Mouse (Mus musculus) splenic B cell, adult 2 months (primary cell): ENCODE data around the gene Ccdc134.

Experiments
- DNase-seq: peaks from one replicate; pipeline ENCODE4 v3.0.0-alpha.2; 2011; ENCODE audit warnings: low read depth, low spot score
- H3K27me3 ChIP-seq: 2 replicates; pipeline ENCODE4 v1.6.1; 2012; ENCODE audit warnings: mild to moderate bottlenecking, low read length, moderate library complexity, mixed read lengths; ENCODE audit not compliant: control insufficient read depth, poor library complexity, insufficient read depth, severe bottlenecking
- H3K36me3 ChIP-seq: 2 replicates; pipeline ENCODE4 v1.6.1; 2012; ENCODE audit warnings: mild to moderate bottlenecking, low read length, moderate library complexity, mixed read lengths; ENCODE audit not compliant: control insufficient read depth, poor library complexity, insufficient read depth, severe bottlenecking

The Ccdc134 gene

GRCm38 (mm10) chr15:82159471-82159870 is 31.7 kb downstream of the Ccdc134 start:
- no peaks in the 10 kb centered on the region for H3K27me3 ChIP-seq
- no peaks in the 10 kb centered on the region; the same call in 1 of the 2 replicates for H3K36me3 ChIP-seq
- DNase-seq, result no peak

DNA sequence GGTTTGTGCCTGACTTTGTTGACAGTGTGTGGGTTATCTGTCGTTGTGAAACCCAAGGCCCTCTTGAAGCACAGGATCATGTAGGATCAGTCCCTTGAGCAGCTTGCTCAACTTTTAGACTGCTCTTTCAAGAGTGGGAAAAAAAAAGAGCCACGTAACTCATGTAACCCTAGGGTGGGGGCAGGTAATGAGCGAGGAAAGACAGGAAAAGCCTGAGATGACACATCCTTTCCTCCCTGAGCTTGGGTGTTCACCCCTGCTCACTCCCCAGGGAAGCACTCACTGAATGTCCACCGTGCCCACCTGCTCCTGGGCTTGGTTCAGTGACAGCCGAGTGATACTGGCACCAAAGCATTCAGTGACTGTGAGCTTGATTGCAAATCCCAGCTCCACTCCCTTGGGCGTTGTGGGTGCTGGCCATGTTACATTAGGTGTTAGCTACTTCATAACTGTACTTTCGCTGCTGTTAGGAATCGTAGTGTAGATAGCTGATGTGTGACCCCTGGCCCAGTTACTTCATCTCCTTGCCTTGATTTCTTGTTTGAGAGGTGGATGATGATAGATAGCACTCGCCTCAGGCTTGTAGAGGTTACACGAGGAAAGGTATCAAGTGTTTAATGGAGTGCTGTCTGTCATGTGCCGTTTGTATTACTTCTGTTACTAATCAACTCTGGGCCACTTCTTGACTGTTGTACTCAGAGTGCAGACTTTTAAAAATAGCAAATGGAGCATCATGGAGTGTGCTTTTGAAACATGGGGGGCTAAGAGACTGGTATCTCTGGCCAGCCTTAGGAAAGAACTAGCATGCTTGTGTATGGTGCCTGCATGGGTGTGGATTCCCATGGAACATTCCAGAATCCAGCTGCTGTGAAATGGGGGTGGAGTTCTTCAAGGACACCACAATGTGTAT is 33.3 kb downstream of the Ccdc134 start:
- Histone ChIP-seq H3K27me3 (no peaks in the 10 kb centered on the region), H3K36me3 (no peaks in the 10 kb centered on the region; the same call in 1 of the 2 replicates)
- peak; percentile 13 for DNase-seq

- no peaks in the 10 kb centered on the region for H3K27me3 ChIP-seq
- no peaks in the 10 kb centered on the region; the same call in 1 of the 2 replicates for H3K36me3 ChIP-seq
- no peak for DNase-seq
These were observed 34.4 kb downstream of the Ccdc134 start for GRCm38 (mm10) chr15:82161965-82162600.

DNA sequence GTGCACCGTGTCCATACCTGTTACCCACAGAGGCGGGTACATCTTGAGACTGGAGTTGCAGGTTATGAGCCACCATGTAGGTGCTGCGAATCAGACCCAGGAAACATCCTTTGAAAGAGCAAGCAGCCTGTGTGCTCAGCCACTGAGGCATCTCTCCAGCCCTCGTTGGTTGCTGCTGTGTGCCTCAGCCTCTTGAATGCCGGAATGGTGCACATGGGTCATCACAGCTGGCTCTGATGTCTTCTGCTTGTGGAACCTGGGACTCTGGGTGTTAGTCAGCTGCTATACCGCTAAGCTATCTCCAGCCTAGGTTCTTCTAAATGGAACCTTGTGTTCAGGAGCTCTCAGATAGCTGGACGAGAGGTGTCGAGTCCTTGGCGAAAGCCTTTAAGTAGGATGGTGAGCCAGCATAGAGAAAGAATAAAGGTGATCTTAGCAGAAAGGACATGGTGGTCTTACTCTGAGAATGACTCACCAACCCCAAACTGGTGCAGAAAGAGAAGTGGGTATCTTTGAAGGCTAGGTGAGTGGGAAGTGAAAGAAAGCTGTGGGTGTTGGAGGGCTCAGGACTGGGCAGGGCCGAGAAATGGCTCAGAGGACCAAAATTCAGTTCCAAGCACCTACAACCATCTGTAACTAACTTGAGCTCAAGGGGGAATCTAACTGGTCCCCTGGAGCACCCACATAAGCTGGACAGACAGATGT is 35.8 kb downstream of the Ccdc134 start:
- DNase-seq, result peak; percentile 80
- H3K36me3 ChIP-seq, result no peaks in the 10 kb centered on the region; the same call in 1 of the 2 replicates
- H3K27me3 ChIP-seq, result no peaks in the 10 kb centered on the region

DNA sequence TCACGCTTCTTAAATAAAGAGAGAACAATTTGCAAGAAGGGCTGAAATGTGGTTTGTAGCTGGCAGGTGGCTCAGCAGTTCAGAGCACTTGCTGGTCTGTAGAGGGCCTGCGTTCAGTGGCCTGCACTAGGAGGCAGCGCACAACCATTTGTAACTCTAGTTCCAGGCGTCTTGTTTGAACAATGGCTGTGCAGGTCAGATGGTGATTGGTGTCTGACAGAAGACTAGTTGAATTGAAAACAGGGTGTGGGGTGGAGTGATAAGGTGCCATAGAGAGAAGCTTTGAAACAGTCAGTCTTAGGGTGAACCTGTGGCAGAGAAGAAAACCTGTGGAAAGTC is 36.3 kb downstream of the Ccdc134 start:
- no peak for DNase-seq
- Histone ChIP-seq H3K36me3 (no peaks in the 10 kb centered on the region; the same call in 1 of the 2 replicates), H3K27me3 (no peaks in the 10 kb centered on the region)

GRCm38 (mm10) chr15:82164496-82164895 is 36.8 kb downstream of the Ccdc134 start:
- Histone ChIP-seq H3K27me3 (no peaks in the 10 kb centered on the region), H3K36me3 (no peaks in the 10 kb centered on the region; the same call in 1 of the 2 replicates)
- DNase-seq, result peak; percentile 12

- peak; percentile 93 for DNase-seq
- H3K36me3 ChIP-seq, result peaks cover 4% of the 10 kb centered on the region
These were observed 37.9 kb downstream of the Ccdc134 start for GRCm38 (mm10) chr15:82165332-82166239.

GRCm38 (mm10) chr15:82166240-82167100 is 38.7 kb downstream of the Ccdc134 start:
- peaks cover 7% of the 10 kb centered on the region for H3K36me3 ChIP-seq
- H3K27me3 ChIP-seq, result no peaks in the 10 kb centered on the region
- peak; percentile 79 for DNase-seq

More at GRCm38 (mm10) chr15:82165332-82166239, 37.9 kb downstream of the Ccdc134 start:
- no peaks in the 10 kb centered on the region for H3K27me3 ChIP-seq

DNA sequence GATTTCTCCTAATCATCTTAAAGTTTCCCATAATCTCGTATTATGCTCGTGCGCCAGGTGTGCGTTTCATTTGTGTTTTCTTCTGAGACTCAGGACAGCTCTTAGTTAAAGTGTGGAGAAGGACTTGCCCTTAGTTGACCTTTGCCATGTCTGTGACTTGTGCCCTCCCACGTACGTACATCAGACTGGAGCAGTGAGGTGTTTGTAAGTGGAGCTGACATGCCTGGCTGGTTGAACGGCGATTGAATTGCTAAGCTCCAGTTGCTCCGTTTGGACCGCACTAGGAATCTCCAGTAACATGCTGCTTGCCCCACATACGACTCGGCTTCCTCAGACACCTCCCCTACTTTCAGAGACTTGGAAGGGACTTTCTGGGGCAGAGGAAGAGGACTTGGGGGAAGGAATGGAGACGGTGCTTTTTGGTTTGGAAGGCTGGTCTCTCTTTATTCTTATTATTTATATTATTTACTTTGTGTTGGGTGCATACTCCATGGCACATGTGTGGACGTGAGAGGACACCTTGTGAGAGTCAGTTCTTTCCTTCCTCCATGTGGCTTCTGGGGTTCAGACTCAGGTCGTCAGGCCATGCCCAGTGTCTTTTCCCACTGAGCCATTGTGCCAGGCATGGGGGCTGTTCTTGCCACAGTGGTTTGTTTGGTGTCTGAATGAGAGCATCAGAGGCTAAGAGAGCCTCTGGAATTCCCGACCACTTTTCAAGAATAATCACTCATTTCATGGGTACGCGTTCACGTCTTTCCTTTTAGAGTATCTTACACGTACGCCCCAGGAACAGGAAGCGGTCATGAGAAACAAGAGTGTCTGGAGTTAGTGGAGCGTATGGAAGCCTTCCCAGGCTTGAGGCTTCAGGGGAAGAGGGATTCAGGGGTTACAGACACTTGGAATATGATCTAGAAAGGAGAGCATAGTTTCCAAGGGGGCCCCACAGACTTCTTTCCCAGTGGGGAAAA is 39.8 kb downstream of the Ccdc134 start:
- Histone ChIP-seq H3K27me3 (no peaks in the 10 kb centered on the region), H3K36me3 (peaks cover 14% of the 10 kb centered on the region)
- DNase-seq, result peak; percentile 42

- DNase-seq, result no peak
- H3K27me3 ChIP-seq, result no peaks in the 10 kb centered on the region
- peaks cover 23% of the 10 kb centered on the region for H3K36me3 ChIP-seq
These were observed 41.9 kb downstream of the Ccdc134 start for GRCm38 (mm10) chr15:82169671-82170070.

DNA sequence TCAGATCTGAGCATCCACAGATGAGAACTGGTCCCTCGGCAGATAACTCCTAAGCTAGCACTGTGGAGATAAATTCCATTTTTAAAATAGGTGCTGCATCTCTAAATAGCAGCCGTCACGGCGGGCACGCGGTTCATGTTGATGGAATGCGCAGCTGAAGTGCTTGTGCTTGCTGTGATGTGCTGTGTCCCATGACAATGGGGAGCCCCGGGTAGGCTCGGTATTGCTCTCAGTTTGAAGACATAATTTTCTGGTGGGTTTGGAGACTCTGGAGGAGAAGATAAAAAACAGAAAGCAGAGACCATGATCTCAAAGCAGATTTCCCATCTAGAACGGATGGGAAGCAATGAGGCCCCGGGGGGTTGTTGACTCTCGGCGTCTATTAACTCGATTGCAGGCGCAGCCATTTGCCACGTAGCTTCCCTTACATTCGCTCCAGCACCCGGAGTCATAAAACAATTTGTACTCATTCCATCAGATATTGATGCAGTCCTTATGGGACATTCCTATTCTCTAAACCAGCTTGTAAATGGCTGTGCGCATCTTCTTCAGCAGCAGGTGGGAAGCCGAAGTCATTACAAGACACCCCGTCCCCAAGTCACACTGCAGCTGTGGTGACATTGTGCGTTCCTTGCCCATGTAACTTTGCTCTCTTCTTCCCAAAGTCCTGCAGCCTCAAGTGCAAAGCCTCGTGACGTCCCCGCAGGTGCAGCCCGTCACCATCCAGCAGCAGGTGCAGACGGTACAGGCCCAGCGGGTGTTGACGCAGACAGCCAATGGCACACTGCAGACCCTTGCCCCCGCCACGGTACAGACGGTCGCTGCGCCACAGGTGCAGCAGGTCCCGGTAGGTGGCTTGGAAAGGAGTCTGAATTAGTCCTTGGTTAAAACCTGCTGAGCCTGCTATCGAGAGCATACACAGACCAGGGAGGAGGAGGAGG is 43.0 kb downstream of the Ccdc134 start:
- H3K27me3 ChIP-seq, result no peaks in the 10 kb centered on the region
- DNase-seq, result no peak
- peaks cover 28% of the 10 kb centered on the region for H3K36me3 ChIP-seq

- peaks cover 36% of the 10 kb centered on the region for H3K36me3 ChIP-seq
- H3K27me3 ChIP-seq, result no peaks in the 10 kb centered on the region
- no peak for DNase-seq
These were observed 44.9 kb downstream of the Ccdc134 start for GRCm38 (mm10) chr15:82172648-82173047.
